Mouse (Mus musculus): ENCODE results near the gene Tcp11.

GRCm38 (mm10) chr17:28058346-28058745, 22.1 kb downstream of the Tcp11 start:
- TF ChIP-seq CTCF (IDR thresholded peaks at IDR 0.05; ENCODE audit: low read depth, low read length) (no peak), POLR2A (IDR thresholded peaks at IDR 0.05; ENCODE audit: borderline replicate concordance, low read depth, low read length) (no peak)

Measured in bone marrow macrophage, adult 2 months (primary cell).